Mouse (Mus musculus): ENCODE measurements around the gene Ebp.

Ebp gene

GRCm38 (mm10) chrX:8193419-8193723 is at the start of gene Ebp:
Ebp (minus strand) TSS chrX:8193512.
- CTCF ChIA-PET: no interaction called here
- POLR2A ChIA-PET: interaction anchor here (0.7 to 4.1 kb wide), 19 partner anchors 10 to 246 kb away, joined by 3 to 27 read pairs (median 5); partner anchors contain the start of genes Rbm3 (in 2 of the 4), Wdr13 (in 2 of the 4), Hdac6 (in 1 of the 4) and Porcn (in 1 of the 4)

GRCm38 (mm10) chrX:8238804-8239395 is 45.6 kb upstream of the Ebp start:
- POLR2A ChIA-PET: interaction anchor here (0.7 to 2.5 kb wide), 29 partner anchors 9 to 525 kb away, joined by 3 to 15 read pairs (median 4); partner anchors contain the start of genes Rbm3 (in 4 of the 4), Ebp (in 3 of the 4), Porcn (in 3 of the 4) and Ftsj1 (in 2 of the 4)

DNA sequence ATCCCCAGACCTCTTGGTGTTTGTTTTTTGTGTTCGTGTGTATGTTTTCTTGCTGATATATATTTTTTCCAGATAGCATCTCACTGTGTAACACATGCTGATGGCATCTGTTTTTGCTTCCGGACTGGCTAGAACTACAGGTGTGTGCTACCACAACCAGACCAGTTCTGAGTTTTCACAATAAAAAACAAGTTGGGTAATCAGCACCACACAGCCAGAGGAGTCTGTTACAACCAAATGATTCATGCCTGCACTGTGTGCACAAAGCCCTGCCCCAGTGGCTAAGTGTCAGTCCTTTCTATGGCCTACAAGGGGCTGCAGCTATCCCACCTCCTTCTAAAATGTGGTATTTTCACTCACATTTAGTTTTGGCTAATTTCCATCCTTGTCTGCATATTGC is 43.4 kb upstream of the Ebp start:
- CTCF ChIA-PET: interaction anchor here in 1 of 4 experiments (1.6 kb wide), 1 partner anchor 12 kb away, joined by 3 read pairs; no protein-coding TSS in a partner anchor

More at GRCm38 (mm10) chrX:8238804-8239395, 45.6 kb upstream of the Ebp start:
- CTCF ChIA-PET: interaction anchor here in 2 of 4 experiments (0.7 to 1.3 kb wide), 4 partner anchors 9 to 32 kb away, joined by 3 to 5 read pairs (median 4); no protein-coding TSS in a partner anchor

GRCm38 (mm10) chrX:8233602-8234001 is 40.3 kb upstream of the Ebp start:
- POLR2A ChIA-PET: interaction anchor here in 1 of 4 experiments (1.9 kb wide), 1 partner anchor 28 kb away, joined by 4 read pairs; the partner anchor contains the start of gene Porcn
- CTCF ChIA-PET: no interaction called here

More for the DNA sequence above, 43.4 kb upstream of the Ebp start:
- POLR2A ChIA-PET: interaction anchor here in 1 of 4 experiments (2.1 kb wide), 1 partner anchor 91 kb away, joined by 8 read pairs; the partner anchor contains the start of gene Rbm3

GRCm38 (mm10) chrX:8230272-8230671 is 37.0 kb upstream of the Ebp start:
- ChIA-PET CTCF (interaction anchor here in 1 of 4 experiments (1.0 kb wide), 1 partner anchor 17 kb away, joined by 3 read pairs; no protein-coding TSS in a partner anchor), POLR2A (interaction anchor here in 3 of 4 experiments (0.6 to 1.6 kb wide), 14 partner anchors 9 to 66 kb away, joined by 3 to 8 read pairs (median 4); partner anchors contain the start of genes Ftsj1 (in 1 of the 3) and Porcn (in 1 of the 3))

GRCm38 (mm10) chrX:8223473-8223872 is 30.2 kb upstream of the Ebp start:
- ChIA-PET POLR2A (interaction anchor here in 1 of 4 experiments (9.6 kb wide), 1 partner anchor 16 kb away, joined by 89 read pairs; the partner anchor contains the start of gene Porcn), CTCF (no interaction called here)

GRCm38 (mm10) chrX:8222678-8223421 is 29.5 kb upstream of the Ebp start:
- POLR2A ChIA-PET: interaction anchor here in 1 of 4 experiments (1.1 to 9.6 kb wide), 2 partner anchors 15 to 31 kb away, joined by 3 to 89 read pairs; partner anchors contain the start of gene Porcn

DNA sequence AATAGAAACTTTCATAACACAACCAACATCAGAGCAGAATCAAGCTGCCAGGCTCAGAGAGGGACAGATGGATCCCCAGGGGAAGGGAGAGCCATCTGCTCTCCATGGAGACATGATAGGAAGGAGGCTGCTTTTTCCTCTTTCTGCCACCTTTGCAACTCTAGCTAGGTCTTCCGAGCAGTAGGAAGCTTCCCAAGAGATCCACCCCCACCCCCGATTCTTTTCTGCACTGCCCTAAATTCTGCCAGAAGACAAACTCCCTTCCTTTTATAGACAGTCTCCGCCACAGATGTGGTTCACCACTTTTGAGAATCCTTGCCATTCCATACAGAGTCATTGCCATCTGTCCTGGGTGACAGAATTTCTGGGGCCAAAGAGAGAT is 29.0 kb upstream of the Ebp start:
- POLR2A ChIA-PET: interaction anchor here in 1 of 4 experiments (1.1 to 9.6 kb wide), 2 partner anchors 14 to 30 kb away, joined by 3 to 89 read pairs; partner anchors contain the start of gene Porcn
- CTCF ChIA-PET: no interaction called here

More at GRCm38 (mm10) chrX:8222678-8223421, 29.5 kb upstream of the Ebp start:
- CTCF ChIA-PET: no interaction called here

GRCm38 (mm10) chrX:8219651-8220050 is 26.3 kb upstream of the Ebp start:
- CTCF ChIA-PET: interaction anchor here in 3 of 4 experiments (0.5 to 1.4 kb wide), 3 partner anchors 12 to 93 kb away, joined by 3 to 7 read pairs (median 3); no protein-coding TSS in a partner anchor
- POLR2A ChIA-PET: interaction anchor here (0.6 to 9.6 kb wide), 22 partner anchors 10 to 290 kb away, joined by 3 to 89 read pairs (median 4); partner anchors contain the start of genes Porcn (in 3 of the 4) and Rbm3 (in 2 of the 4)

DNA sequence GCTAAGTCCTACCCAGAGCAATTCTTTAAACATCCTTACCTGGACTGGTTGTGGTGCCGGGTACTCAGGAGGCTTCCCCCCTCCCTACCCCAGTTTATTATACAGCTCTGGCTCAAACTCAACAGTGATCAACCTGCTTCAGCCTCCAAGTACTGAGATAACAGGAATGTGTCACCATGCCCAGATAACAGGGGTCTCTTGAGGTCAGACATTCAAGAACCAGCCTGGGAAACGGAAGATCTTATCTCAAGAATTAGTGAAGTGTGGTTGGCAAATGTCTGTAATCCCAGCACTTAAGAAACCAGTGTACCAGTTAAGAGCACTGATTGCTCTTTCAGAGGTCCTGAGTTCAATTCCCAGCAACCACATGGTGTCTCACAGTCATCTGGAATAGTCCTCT is 24.8 kb upstream of the Ebp start:
- ChIA-PET CTCF (no interaction called here), POLR2A (interaction anchor here in 3 of 4 experiments (1.1 to 9.6 kb wide), 7 partner anchors 10 to 73 kb away, joined by 3 to 89 read pairs (median 5); partner anchors contain the start of genes Ftsj1 (in 1 of the 3), Porcn (in 1 of the 3) and Rbm3 (in 1 of the 3))

DNA sequence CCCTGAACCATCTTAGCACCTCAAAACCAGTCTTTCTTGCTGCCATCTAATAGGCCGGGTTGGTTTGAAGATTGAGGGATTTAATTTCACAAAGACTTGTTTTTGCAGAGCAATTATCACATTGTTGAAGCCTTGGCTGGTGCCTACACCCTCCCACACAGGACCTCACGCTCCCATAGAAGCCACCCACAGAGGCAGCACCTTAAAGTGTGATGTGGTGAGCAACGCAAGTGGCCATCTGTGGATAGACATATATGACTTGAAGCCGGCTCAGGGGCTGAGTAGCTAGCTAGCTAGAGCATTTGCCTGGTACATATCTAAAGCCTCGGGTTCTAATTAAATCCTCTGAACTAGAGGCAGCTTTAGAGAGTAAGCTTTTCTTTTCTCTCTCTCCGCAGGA is 24.1 kb upstream of the Ebp start:
- POLR2A ChIA-PET: interaction anchor here in 2 of 4 experiments (1.0 to 9.6 kb wide), 5 partner anchors 8 to 80 kb away, joined by 3 to 89 read pairs (median 4); partner anchors contain the start of gene Porcn (in 1 of the 2)

DNA sequence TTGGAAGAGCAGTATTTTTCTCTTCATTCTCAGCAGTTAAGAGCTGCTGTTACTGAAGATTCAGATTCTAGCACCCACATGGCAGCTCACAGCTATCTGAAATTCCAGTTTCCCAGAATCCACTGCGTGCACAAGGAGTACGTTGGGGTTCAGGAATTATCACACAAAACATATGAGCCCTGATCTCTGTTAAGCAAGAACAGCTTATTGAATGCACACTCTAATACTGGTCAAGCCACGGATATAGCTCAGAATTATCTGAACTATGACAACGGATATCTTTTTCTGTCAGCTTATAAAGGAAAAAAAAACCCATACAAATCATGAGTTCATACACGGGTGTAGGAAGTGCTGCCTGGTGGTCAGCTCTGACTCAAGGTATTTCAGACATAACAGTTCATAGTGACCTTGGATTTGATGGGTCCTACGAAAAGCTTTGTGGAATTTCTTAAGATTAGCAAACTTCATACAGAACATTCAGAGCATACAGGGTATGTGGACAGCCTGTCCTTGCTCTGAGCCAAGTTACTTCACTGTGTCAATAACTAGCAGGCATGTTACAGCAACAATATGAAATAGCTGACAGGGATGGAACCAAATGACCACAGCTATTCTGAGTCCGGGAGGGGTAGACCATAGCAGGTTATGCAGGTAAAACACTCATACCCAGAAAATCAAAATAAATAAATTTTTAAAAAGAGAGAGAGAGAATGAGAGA is 18.3 kb upstream of the Ebp start:
- ChIA-PET POLR2A (interaction anchor here in 2 of 4 experiments (0.5 to 6.9 kb wide), 3 partner anchors 9 to 144 kb away, joined by 3 to 89 read pairs (median 6); no protein-coding TSS in a partner anchor), CTCF (no interaction called here)

More for the DNA sequence above, 24.1 kb upstream of the Ebp start:
- CTCF ChIA-PET: no interaction called here

DNA sequence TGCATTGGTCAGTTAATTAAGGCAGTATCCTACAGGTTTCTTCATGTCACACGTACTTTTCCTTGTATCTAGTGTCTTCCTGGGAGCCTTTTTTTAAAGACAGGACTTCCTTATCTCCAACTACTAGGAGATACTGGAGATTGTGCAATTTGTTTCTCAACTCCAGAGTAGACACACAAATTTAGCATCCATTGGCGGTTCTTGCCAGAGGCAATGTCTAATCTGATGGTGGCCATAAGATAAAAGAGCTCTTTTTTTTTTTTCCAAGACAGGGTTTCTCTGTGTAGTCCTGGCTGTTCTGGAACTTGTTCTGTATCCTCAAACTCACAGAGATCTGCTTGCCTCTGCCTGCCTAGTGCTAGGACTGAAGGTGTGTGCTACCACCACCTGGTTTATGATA is 16.4 kb upstream of the Ebp start:
- ChIA-PET CTCF (no interaction called here), POLR2A (interaction anchor here in 3 of 4 experiments (0.6 to 6.9 kb wide), 5 partner anchors 10 to 41 kb away, joined by 3 to 89 read pairs (median 4); no protein-coding TSS in a partner anchor)

DNA sequence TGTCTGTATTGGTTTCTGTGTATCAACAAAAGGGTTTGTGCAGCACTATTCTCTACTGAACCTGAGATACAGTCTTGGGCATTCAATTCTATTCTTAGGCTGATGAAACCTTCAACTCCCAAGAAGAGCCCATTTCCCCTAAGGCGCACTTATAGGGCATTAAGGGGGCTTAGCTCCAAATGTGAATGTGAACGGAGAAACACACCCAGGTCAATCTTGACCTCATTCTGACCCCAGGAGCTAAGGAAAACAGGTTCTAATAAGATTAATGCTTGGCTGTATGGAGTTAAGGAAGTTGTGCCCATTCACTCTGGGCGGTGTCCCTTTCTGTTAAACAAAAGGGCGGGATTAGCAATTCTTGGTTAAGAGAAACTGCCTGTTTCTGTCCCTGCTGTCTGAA is 13.9 kb upstream of the Ebp start:
- ChIA-PET CTCF (interaction anchor here in 2 of 4 experiments (0.7 to 1.5 kb wide), 4 partner anchors 12 to 190 kb away, joined by 3 to 7 read pairs (median 4); no protein-coding TSS in a partner anchor), POLR2A (interaction anchor here (0.6 to 6.9 kb wide), 28 partner anchors 10 to 891 kb away, joined by 3 to 89 read pairs (median 6); partner anchors contain the start of genes Rbm3 (in 2 of the 4) and Ebp (in 1 of the 4))

DNA sequence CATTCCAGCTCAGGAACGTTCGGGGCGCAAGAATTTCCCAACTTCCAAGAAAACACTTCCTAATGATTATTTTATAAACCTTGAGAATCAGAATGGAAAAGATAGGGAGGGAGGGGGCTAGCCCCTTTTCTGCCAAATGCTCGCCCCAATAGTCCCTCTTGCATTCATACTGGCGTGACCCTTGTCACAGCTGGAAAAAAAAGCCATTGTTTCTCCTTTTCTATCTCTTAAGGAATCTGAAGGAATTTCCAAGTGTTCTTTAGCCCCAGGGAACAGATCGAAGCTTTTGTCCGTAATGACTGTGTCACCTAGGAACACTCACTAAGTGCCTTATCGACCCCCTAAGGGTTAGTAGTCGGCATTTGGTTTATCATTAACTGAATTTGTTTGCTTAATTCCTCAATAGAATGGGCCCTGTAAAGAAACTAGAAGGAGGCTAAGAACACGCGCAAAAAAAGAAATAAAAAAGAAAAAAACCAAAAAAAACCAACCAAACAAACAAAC is 13.4 kb upstream of the Ebp start:
- ChIA-PET CTCF (interaction anchor here in 2 of 4 experiments (0.7 to 1.5 kb wide), 4 partner anchors 13 to 190 kb away, joined by 3 to 7 read pairs (median 4); no protein-coding TSS in a partner anchor), POLR2A (interaction anchor here (0.6 to 6.9 kb wide), 31 partner anchors 9 to 890 kb away, joined by 3 to 89 read pairs (median 6); partner anchors contain the start of genes Rbm3 (in 2 of the 4) and Ebp (in 1 of the 4))

DNA sequence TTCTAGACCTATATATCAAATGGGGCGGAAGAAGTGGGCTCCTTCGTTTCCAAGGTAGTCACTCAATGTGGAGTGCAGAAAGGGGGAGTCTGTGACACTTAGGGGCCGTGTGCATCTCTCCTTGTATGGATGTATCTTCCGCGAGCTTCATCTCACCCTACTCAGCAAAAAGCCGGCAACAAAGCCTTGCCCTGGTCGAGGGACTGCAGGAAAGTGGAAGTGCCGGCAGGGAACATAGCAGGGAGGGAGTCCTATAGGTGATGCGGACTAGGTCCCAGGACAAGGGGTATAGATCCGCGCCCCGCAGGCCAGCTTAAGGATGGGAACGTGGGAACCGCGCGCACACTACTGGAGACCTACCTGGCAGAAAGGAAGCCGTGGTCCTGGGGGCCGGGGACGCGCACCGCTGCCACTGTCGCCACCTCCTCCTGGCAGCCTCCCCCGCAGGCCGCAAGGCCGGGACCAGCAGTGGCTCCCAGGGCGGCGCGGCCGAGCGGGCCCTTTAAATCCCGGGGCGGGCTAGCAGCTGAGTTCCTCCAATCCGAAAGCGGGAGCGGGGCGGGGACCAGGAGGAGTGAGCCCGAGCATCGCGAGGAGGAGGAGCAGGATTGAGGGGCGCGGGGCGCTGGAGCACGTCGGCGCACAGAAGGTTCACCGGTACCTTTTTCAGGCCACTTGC is 12.8 kb upstream of the Ebp start, which contains the start of gene Porcn:
Porcn (minus strand) TSS at position 511 of the 679 bp plus-strand sequence.
- POLR2A ChIA-PET: interaction anchor here (0.6 to 6.9 kb wide), 27 partner anchors 9 to 197 kb away, joined by 3 to 89 read pairs (median 5); partner anchors contain the start of genes Rbm3 (in 2 of the 4) and Ebp (in 1 of the 4)

More for the DNA sequence above, 12.8 kb upstream of the Ebp start, which contains the start of gene Porcn:
- CTCF ChIA-PET: interaction anchor here in 2 of 4 experiments (0.6 to 1.4 kb wide), 3 partner anchors 20 to 413 kb away, joined by 3 to 4 read pairs (median 3); no protein-coding TSS in a partner anchor
